Mouse (Mus musculus) kidney, postnatal 10 days (tissue): ENCODE measurements around the gene Klhl12.
"Not testable (repeated sequence)": the region's sequence is repeated elsewhere in the genome, so short reads cannot be mapped to it uniquely, and the experiment has no call there.

Experiments
- DNase-seq: peaks from one replicate; pipeline ENCODE4 v3.0.0; 2021; ENCODE audit warnings: mixed read lengths

Klhl12 gene

GRCm38 (mm10) chr1:134454904-134455824 is at the start of gene Klhl12:
Gene Klhl12 (plus strand): TSS chr1:134455531.
- DNase-seq: peak; percentile 97

- DNase-seq: no peak
Measured at GRCm38 (mm10) chr1:134406414-134406771, 48.9 kb upstream of the Klhl12 start.

GRCm38 (mm10) chr1:134408080-134408479 is 47.3 kb upstream of the Klhl12 start:
- peak; percentile 28 for DNase-seq

- no peak for DNase-seq
Measured at GRCm38 (mm10) chr1:134411706-134412629, 43.4 kb upstream of the Klhl12 start.

- no peak for DNase-seq
Measured at GRCm38 (mm10) chr1:134414038-134414437, 41.3 kb upstream of the Klhl12 start.

- DNase-seq: no peak
Measured at GRCm38 (mm10) chr1:134414501-134415167, 40.7 kb upstream of the Klhl12 start.

GRCm38 (mm10) chr1:134415168-134415831 is 40.0 kb upstream of the Klhl12 start, which contains the start of gene Adipor1:
Gene Adipor1 (plus strand): TSS chr1:134415378.
- DNase-seq: peak; percentile 98

- DNase-seq: no peak
Measured at GRCm38 (mm10) chr1:134418414-134418975, 36.8 kb upstream of the Klhl12 start.

GRCm38 (mm10) chr1:134419176-134419575 is 36.2 kb upstream of the Klhl12 start:
- DNase-seq: no peak

GRCm38 (mm10) chr1:134419751-134420458 is 35.4 kb upstream of the Klhl12 start:
- DNase-seq: peak; percentile 63

GRCm38 (mm10) chr1:134423911-134424310 is 31.4 kb upstream of the Klhl12 start:
- DNase-seq: no peak

GRCm38 (mm10) chr1:134426289-134426688 is 29.0 kb upstream of the Klhl12 start:
- DNase-seq: no peak

- DNase-seq: no peak
Measured at GRCm38 (mm10) chr1:134433002-134433401, 22.3 kb upstream of the Klhl12 start.

GRCm38 (mm10) chr1:134433473-134433872 is 21.9 kb upstream of the Klhl12 start:
- DNase-seq: no peak

GRCm38 (mm10) chr1:134435414-134435813 is 19.9 kb upstream of the Klhl12 start:
- DNase-seq: peak; percentile 43

- DNase-seq: no peak
Measured at GRCm38 (mm10) chr1:134440437-134440836, 14.9 kb upstream of the Klhl12 start.

- not testable (repeated sequence) for DNase-seq
Measured at GRCm38 (mm10) chr1:134441737-134442136, 13.6 kb upstream of the Klhl12 start.

- DNase-seq: no peak
Measured at GRCm38 (mm10) chr1:134442394-134442793, 12.9 kb upstream of the Klhl12 start.

GRCm38 (mm10) chr1:134443288-134443687 is 12.0 kb upstream of the Klhl12 start:
- DNase-seq: not testable (repeated sequence)

- no peak for DNase-seq
Measured at GRCm38 (mm10) chr1:134445418-134445817, 9.9 kb upstream of the Klhl12 start.

- DNase-seq: not testable (repeated sequence)
Measured at GRCm38 (mm10) chr1:134448537-134448936, 6.8 kb upstream of the Klhl12 start.
